Mouse (Mus musculus): ENCODE results near the gene Trpm8. TPM values are rescaled to one million over a fixed set of nuclear protein-coding genes. Genes with fewer than 3 reads are reported as not detected.

Trpm8 gene
- polyA plus RNA-seq, 1 experiment from 2014 or later: not detected

DNA sequence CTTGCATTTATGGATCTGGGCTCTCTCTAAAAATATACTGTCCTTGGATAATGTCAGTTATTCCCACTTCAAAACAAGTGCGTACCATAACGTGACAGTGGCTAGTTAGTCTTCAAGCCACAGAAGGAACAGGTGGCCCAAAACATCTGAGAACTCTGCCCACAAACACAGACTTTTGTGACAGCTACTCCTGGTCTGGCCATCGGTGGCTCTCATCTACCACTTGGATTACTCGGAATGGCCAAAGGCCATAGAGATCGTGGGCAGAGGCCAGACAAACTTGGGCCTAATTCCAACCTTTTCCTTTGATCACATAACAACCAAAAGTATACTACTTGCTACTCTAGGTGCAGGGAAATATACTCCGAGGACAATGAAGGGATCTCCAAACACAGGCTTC is 9.4 kb upstream of the Trpm8 start:
- DNase-seq: no peak
- Histone ChIP-seq H3K4me3 (replicated peaks) (no peak overlapping the region), H3K4me2 (no peak overlapping the region)

DNA sequence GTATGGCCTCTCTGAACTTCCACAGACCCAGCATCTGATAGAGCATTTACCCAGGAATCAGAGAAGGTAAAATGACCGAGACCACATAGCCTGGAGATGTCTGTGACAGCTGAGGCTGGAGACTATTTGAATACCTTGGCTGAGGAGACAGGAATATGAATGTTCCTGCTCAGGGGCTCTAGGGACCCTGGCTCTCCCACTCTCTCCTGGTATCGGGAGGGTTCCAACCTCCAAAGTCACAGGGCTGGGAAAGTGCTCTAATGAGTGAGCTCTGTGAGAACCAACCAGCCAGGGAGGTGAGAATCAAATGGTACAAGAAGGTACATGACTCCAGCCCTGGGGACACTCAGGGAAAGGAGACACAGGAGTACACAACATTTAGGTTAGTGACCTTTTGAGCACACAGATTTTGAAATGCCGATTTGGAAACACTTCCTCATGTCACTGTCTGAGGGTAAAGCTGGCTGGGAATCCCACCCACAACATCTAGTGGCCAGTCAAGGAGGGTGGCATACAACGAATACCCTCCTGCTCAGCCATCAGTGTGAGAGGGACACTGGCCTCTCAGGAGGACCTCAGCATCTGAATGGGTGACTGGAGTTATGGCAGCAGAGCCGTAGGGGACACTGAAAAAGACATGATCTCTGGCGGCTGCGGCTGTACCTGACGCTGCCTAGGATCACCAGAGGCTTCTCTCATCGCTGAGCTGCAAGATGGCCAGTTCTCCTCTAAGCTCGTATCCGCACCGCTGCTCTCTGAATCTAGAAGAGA is 7.7 kb upstream of the Trpm8 start:
- Histone ChIP-seq H3K4me2 (no peak overlapping the region), H3K36me3 (peaks cover 93% of the 10 kb centered on the region), H3K9ac (no peak overlapping the region), H3K9me3 (replicated peaks) (no peaks in the 10 kb centered on the region), H3K4me1 (replicated peaks) (peaks cover 8% of the 10 kb centered on the region), H3K4me3 (replicated peaks) (no peak overlapping the region), H3K27me3 (no peaks in the 10 kb centered on the region), H3K27ac (no peak overlapping the region)
- DNase-seq: no peak
- 83% methylated on average over 12 of the region's 12 CpGs for WGBS (ENCODE audit: insufficient replicate concordance)
- ATAC-seq (ENCODE audit: low read depth): no peak

More for the DNA sequence above, 9.4 kb upstream of the Trpm8 start:
- whole genome bisulfite sequencing (ENCODE audit: insufficient replicate concordance): 77% methylated on average over 6 of the region's 6 CpGs
- Histone ChIP-seq H3K4me1 (replicated peaks) (no peaks in the 10 kb centered on the region), H3K36me3 (peaks cover 93% of the 10 kb centered on the region), H3K27me3 (no peaks in the 10 kb centered on the region), H3K27ac (no peak overlapping the region), H3K9ac (no peak overlapping the region), H3K9me3 (replicated peaks) (no peaks in the 10 kb centered on the region)
- no peak for ATAC-seq (ENCODE audit: low read depth)

DNA sequence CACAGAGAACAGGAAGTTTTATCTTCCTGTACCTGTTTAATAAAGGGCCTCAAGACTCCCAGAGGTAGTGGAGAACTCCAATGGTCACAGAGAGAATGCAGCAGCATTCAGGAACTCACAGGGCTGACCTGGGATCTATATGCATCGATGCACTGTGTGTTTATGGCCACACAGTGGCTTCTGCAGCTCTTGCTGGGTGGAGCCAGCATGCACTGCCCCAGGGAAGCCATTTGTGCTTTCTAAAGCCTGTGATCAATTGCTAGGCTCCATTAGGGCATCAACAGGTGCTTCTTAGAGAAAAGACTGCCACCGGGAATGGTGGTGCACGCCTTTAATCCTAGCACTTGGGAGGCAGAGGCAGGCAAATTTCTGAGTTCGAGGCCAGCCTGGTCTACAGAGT is 4.6 kb upstream of the Trpm8 start:
- Histone ChIP-seq H3K4me2 (no peak overlapping the region), H3K9me3 (replicated peaks) (no peaks in the 10 kb centered on the region)

DNA sequence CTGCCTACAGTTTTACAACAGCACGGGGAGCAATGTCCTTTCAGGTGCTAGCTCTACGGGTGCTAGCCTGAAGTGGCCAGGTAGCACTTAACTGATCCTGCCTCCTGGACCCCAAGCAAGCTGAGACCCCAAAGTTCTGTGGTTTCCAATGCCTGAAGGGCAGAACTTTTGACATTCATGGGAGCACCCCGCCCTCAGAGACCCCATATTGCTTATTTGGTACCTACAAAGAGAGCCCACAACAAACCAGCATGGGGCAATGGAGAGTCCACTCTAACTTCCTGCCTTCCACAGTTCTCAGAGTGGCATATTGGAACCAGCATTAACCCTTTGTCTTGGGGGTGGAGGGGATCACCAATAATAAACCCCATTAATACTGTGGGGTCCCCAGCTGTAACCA is 4.1 kb upstream of the Trpm8 start:
- Histone ChIP-seq H3K27me3 (no peaks in the 10 kb centered on the region), H3K4me2 (no peak overlapping the region), H3K4me1 (replicated peaks) (peaks cover 39% of the 10 kb centered on the region), H3K4me3 (replicated peaks) (no peak overlapping the region), H3K9ac (no peak overlapping the region), H3K9me3 (replicated peaks) (no peaks in the 10 kb centered on the region), H3K27ac (no peak overlapping the region), H3K36me3 (peaks cover 70% of the 10 kb centered on the region)
- ATAC-seq (ENCODE audit: low read depth) (no peak), DNase-seq (no peak)
- WGBS (ENCODE audit: insufficient replicate concordance): 83% methylated on average over 3 of the region's 3 CpGs

More for the DNA sequence above, 4.6 kb upstream of the Trpm8 start:
- Histone ChIP-seq H3K9ac (no peak overlapping the region), H3K27ac (no peak overlapping the region), H3K4me1 (replicated peaks) (peaks cover 34% of the 10 kb centered on the region), H3K36me3 (peaks cover 75% of the 10 kb centered on the region), H3K4me3 (replicated peaks) (no peak overlapping the region), H3K27me3 (no peaks in the 10 kb centered on the region)
- ATAC-seq (ENCODE audit: low read depth): no peak
- WGBS (ENCODE audit: insufficient replicate concordance): 58% methylated on average over 4 of the region's 4 CpGs
- DNase-seq: no peak

DNA sequence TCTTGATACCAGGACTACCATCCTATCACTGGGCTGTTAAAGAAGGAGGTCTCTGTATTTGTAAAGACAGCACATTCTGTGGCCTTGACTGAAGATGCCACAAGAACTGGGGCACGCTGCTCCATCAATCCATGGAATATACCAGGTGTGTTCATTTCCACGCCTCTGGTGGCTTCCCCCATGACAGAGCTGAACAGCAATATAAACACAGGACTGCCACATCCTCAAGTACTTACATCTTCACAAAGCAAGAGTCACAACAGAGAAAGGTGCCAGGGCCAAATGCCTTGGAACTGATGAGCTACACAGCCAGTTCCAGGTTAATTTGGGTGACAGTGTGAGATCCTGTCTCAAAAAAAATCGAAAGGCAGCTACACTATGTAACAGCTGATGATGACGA is 3.6 kb upstream of the Trpm8 start:
- peaks cover 40% of the 10 kb centered on the region for H3K4me1 ChIP-seq (replicated peaks)
- no peak overlapping the region for H3K4me3 ChIP-seq (replicated peaks)
- ATAC-seq (ENCODE audit: low read depth) (no peak), DNase-seq (no peak)
- no peak overlapping the region for H3K4me2 ChIP-seq
- H3K36me3 ChIP-seq: peaks cover 65% of the 10 kb centered on the region
- no peak overlapping the region for H3K27ac ChIP-seq
- WGBS (ENCODE audit: insufficient replicate concordance): 73% methylated on average over 4 of the region's 4 CpGs
- no peaks in the 10 kb centered on the region for H3K27me3 ChIP-seq
- no peak overlapping the region for H3K9ac ChIP-seq
- H3K9me3 ChIP-seq (replicated peaks): no peaks in the 10 kb centered on the region

DNA sequence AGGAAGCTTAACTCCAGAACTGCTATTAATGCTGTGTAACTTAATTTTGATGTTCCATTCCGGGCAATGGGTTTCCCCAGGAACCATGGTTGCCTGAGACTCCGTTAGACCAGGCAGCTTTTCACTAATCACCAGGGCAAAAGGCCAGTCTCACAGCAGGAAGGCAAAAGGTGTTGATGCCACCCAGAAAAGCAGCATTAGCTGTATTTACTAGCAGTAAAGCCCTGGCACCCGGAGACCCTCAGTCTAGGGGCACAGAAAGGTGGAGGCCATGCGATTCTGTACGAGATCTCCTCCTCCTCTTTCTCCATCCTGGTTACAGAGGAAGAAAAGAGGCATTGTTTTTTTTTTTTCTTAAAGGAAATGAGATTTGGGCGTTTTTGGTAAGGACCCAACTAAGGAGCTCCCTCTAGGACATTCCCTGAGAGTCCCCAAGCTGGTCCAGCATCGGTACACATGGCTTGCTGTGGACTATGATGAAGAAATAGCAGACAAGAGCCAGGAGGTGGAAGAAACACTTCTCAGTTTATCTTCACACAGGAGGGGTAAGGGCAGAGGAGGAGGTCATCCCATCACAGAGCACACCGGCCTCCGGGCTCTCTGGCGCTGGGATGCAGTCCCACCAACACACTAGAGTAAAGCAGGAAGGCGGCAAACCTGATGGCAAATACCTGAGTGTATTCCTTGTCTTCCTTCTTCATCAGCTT is 2.9 kb upstream of the Trpm8 start:
- H3K9me3 ChIP-seq (replicated peaks): no peaks in the 10 kb centered on the region
- ATAC-seq (ENCODE audit: low read depth) (no peak), DNase-seq (no peak)
- H3K4me2 ChIP-seq: peak overlapping the region; percentile 60; the same call in 1 of the 2 replicates
- peaks cover 58% of the 10 kb centered on the region for H3K36me3 ChIP-seq
- H3K9ac ChIP-seq: no peak overlapping the region
- no peak overlapping the region for H3K4me3 ChIP-seq (replicated peaks)
- H3K27ac ChIP-seq: no peak overlapping the region
- WGBS (ENCODE audit: insufficient replicate concordance): 73% methylated on average over 11 of the region's 11 CpGs
- peaks cover 45% of the 10 kb centered on the region for H3K4me1 ChIP-seq (replicated peaks)
- no peaks in the 10 kb centered on the region for H3K27me3 ChIP-seq

DNA sequence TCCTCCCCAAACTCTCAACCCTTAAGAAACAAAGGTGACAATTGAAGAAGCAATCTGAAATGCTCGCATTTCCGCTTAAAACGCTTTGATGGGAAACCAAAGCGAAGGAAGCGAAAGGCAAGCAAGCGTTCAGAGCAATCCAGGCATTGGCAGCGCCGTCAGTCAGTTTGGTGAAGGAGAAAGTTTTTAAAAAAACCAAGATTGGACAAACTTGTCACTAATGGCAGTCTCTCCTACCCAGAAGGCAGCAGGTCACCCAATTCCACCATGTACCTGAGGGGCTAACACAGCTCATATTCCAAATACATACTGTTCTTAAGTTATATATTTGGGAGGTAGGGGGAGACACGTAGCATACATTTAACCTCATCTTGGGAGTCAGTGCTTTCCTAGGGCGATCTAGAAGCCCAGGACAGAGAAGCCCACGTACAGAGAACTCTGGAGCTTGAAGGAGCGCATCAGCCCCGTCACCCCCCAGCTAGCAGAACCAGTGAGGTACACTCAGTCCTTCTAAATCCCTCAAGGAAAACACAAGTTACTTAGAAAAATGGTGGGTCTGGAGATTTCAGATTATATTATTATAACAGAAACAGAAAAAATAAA is 2.3 kb upstream of the Trpm8 start:
- Histone ChIP-seq H3K9ac (peak overlapping the region; percentile 77), H3K4me2 (peak overlapping the region; percentile 60), H3K27me3 (no peaks in the 10 kb centered on the region), H3K9me3 (replicated peaks) (no peaks in the 10 kb centered on the region), H3K4me1 (replicated peaks) (peaks cover 51% of the 10 kb centered on the region), H3K36me3 (peaks cover 51% of the 10 kb centered on the region), H3K4me3 (replicated peaks) (peak overlapping the region; percentile 61), H3K27ac (no peak overlapping the region)
- ATAC-seq (ENCODE audit: low read depth) (no peak), DNase-seq (no peak)
- WGBS (ENCODE audit: insufficient replicate concordance): 66% methylated on average over 13 of the region's 13 CpGs

DNA sequence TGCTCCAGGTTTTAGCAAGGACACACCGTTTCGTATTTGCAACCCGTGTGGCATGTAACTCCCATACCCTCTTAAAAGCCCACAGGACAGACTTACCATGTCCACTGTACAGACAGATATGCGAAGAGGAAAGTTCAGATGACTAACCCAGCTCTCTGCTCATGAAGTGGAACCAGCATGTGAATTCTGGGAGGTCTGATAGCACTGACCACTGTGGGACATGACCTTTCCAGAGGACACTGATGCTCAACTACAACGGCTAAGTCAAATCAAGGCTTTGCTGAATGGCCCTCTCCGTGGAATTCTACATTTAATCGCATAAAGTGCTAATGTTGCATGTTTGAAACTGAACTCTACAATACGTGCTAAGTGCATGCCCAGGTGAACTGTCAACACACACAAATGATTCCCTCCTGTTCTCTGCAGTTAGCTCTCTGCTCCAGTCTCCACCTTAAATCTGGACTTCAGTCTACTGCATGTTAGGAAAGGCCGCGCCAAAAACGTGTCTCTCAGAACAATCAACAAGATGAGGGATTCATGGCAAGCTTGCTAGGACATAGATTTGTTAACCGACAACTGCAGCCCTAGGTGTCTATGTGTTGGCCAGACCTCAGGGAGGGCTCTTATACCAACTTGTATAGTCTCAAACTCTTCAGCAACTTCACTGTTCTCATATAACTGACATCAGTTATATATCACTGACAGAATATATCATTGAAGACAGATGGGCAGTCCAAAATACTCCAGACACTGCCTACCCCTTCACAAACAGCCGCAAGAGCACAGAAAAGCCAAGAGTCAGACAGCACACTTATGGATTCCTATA is 1.6 kb upstream of the Trpm8 start:
- peak overlapping the region; percentile 60 for H3K4me2 ChIP-seq
- peak overlapping the region; percentile 61 for H3K4me3 ChIP-seq (replicated peaks)
- H3K27me3 ChIP-seq: no peaks in the 10 kb centered on the region
- H3K9ac ChIP-seq: peak overlapping the region; percentile 77
- H3K4me1 ChIP-seq (replicated peaks): peaks cover 52% of the 10 kb centered on the region
- no peaks in the 10 kb centered on the region for H3K9me3 ChIP-seq (replicated peaks)
- no peak for ATAC-seq (ENCODE audit: low read depth)
- whole genome bisulfite sequencing (ENCODE audit: insufficient replicate concordance): 61% methylated on average over 13 of the region's 13 CpGs
- peaks cover 51% of the 10 kb centered on the region for H3K36me3 ChIP-seq
- H3K27ac ChIP-seq: peak overlapping the region; percentile 83
- no peak for DNase-seq

DNA sequence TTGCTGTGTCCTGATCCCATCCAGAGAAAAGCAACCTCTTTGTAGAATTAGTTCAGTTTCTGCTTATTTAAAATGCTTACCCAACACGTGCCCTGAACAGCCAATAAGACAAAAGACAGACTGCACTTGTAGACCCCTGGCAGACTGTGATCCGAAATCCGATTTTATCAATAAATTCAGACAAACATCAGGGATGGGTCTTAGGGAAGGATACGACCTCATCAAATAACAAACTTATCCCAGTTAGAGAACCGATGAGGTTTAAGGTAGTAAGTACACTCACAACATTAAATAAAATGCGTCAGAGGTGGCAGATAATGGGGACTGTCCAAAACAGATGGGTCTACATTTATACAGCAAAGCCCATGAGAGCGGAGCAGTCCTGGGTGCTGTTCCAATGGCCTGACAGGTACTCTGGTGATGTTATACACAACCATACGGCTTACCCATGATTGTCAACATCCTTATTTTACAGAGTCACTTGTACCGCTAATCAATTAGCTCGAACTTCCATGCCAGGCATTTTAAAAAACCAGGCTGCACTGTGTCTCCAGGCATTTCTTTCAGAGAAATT is 850 bp upstream of the Trpm8 start:
- Histone ChIP-seq H3K27me3 (no peaks in the 10 kb centered on the region), H3K9me3 (replicated peaks) (no peaks in the 10 kb centered on the region), H3K36me3 (peaks cover 45% of the 10 kb centered on the region), H3K9ac (peak overlapping the region; percentile 77), H3K4me1 (replicated peaks) (peaks cover 52% of the 10 kb centered on the region), H3K4me3 (replicated peaks) (peak overlapping the region; percentile 61), H3K27ac (peak overlapping the region; percentile 83), H3K4me2 (peak overlapping the region; percentile 60)
- 17% methylated on average over 10 of the region's 10 CpGs for WGBS (ENCODE audit: insufficient replicate concordance)
- ATAC-seq (ENCODE audit: low read depth) (peak; percentile 49), DNase-seq (no peak)

DNA sequence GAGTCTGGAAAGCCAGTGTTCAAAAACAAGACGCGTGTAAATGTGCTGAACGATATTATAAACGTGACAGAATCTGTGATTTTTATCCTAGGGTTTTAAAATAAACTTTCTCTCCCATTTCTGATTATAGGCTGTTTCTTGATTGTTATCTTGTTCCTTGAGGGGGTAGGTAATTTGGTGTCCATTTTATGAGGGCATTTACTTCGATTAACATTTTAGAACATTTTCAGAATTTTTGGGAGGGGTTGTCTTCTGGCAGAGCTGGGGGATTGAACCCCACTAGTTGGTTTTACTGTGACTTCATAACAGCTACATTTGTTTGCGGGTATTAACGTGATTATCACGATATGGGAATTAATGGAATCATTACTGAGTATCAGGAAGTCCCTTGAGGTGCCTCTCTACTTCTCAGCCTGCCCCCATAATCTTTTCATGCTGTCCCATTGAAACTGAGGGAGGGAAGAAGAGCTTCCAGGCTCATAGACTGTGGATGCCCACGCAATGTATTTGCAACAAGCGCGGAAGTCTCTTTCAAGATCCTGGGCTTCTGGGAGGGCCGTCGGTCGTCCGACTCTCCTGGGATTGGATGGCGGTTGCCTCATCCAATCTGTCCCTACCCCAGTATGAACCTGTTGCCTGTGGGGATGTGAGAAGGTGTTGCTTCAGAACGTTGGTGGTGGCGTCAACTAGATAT is 504 bp downstream of the Trpm8 start:
- DNase-seq (no peak), ATAC-seq (ENCODE audit: low read depth) (no peak)
- peaks cover 52% of the 10 kb centered on the region for H3K4me1 ChIP-seq (replicated peaks)
- H3K36me3 ChIP-seq: peaks cover 31% of the 10 kb centered on the region
- peak overlapping the region; percentile 60 for H3K4me2 ChIP-seq
- no peaks in the 10 kb centered on the region for H3K27me3 ChIP-seq
- peak overlapping the region; percentile 61 for H3K4me3 ChIP-seq (replicated peaks)
- peak overlapping the region; percentile 77 for H3K9ac ChIP-seq
- WGBS (ENCODE audit: insufficient replicate concordance): 59% methylated on average over 18 of the region's 18 CpGs
- peak overlapping the region; percentile 83 for H3K27ac ChIP-seq
- no peaks in the 10 kb centered on the region for H3K9me3 ChIP-seq (replicated peaks)
